Mouse (Mus musculus) kidney, adult 8-10 months (tissue): Measurements from ENCODE around the gene Tbpl1.

Source experiments
- DNase-seq, 2 experiments: peaks; one replicate each; pipeline ENCODE4 v3.0.0; 2022

Gene Tbpl1

GRCm38 (mm10) chr10:22731272-22732093, at the start of gene Tbpl1:
Gene Tbpl1 (minus strand): TSS chr10:22731938.
- peak; percentile 96 for DNase-seq

GRCm38 (mm10) chr10:22781466-22781865, 49.7 kb upstream of the Tbpl1 start:
- DNase-seq = peak in 1 of 2 experiments; percentile 29

- DNase-seq = peak; percentile 7 to 16
Measured at GRCm38 (mm10) chr10:22777939-22778338, 46.2 kb upstream of the Tbpl1 start.

- peak in 1 of 2 experiments; percentile 58 for DNase-seq
Measured at GRCm38 (mm10) chr10:22776007-22776698, 44.4 kb upstream of the Tbpl1 start.

GRCm38 (mm10) chr10:22775456-22775855, 43.7 kb upstream of the Tbpl1 start:
- DNase-seq = no peak

- no peak for DNase-seq
Measured at GRCm38 (mm10) chr10:22774626-22775025, 42.9 kb upstream of the Tbpl1 start.

- DNase-seq = no peak
Measured at GRCm38 (mm10) chr10:22754240-22754639, 22.5 kb upstream of the Tbpl1 start.

GRCm38 (mm10) chr10:22751175-22751682, 19.5 kb upstream of the Tbpl1 start:
- DNase-seq = no peak

- no peak for DNase-seq
Measured at GRCm38 (mm10) chr10:22746334-22747322, 14.9 kb upstream of the Tbpl1 start.

GRCm38 (mm10) chr10:22745922-22746321, 14.2 kb upstream of the Tbpl1 start:
- DNase-seq = no peak

GRCm38 (mm10) chr10:22732181-22732580, 443 bp upstream of the Tbpl1 start:
- no peak for DNase-seq

GRCm38 (mm10) chr10:22730992-22731271, 806 bp downstream of the Tbpl1 start:
- no peak for DNase-seq

- DNase-seq = no peak
Measured at GRCm38 (mm10) chr10:22730266-22730991, 1.3 kb downstream of the Tbpl1 start.

GRCm38 (mm10) chr10:22728257-22728656, 3.5 kb downstream of the Tbpl1 start:
- no peak for DNase-seq

- no peak for DNase-seq
Measured at GRCm38 (mm10) chr10:22726295-22726694, 5.4 kb downstream of the Tbpl1 start.

GRCm38 (mm10) chr10:22725166-22725565, 6.6 kb downstream of the Tbpl1 start:
- no peak for DNase-seq

- no peak for DNase-seq
Measured at GRCm38 (mm10) chr10:22720781-22721529, 10.8 kb downstream of the Tbpl1 start.

- no peak for DNase-seq
Measured at GRCm38 (mm10) chr10:22718475-22718874, 13.3 kb downstream of the Tbpl1 start.

- DNase-seq = no peak
Measured at GRCm38 (mm10) chr10:22714520-22714919, 17.2 kb downstream of the Tbpl1 start.

- DNase-seq = no peak
Measured at GRCm38 (mm10) chr10:22712955-22713354, 18.8 kb downstream of the Tbpl1 start.

GRCm38 (mm10) chr10:22710173-22710777, 21.5 kb downstream of the Tbpl1 start:
- no peak for DNase-seq
